Mouse (Mus musculus) heart, embryonic 11.5 days (tissue): ENCODE data around the gene Rbbp4. TPM values are rescaled to one million over a fixed set of nuclear protein-coding genes. Genes with fewer than 3 reads are reported as not detected.

Experiments used
- ATAC-seq: fragments of 200-750 bp; cut with Nextera tagmentation; replicated peaks from 2 replicates; pipeline ENCODE4 v1.8.0; 2017; ENCODE audit warnings: moderate library complexity; ENCODE audit not compliant: insufficient number of reproducible peaks, low FRiP score, low TSS enrichment
- H3K27ac ChIP-seq: fragments of 300-500 bp; sonication (generic); 2 replicates; pipeline ENCODE4 v1.5.1; 2014; ENCODE audit warnings: mild to moderate bottlenecking, low read depth, low read length
- H3K27me3 ChIP-seq: fragments of 300-500 bp; sonication (generic); 2 replicates; pipeline ENCODE4 v1.6.1; 2014; ENCODE audit warnings: mild to moderate bottlenecking, low read length, mixed read lengths; ENCODE audit not compliant: control insufficient read depth, insufficient read depth
- H3K36me3 ChIP-seq: fragments of 300-500 bp; sonication (generic); 2 replicates; pipeline ENCODE4 v1.6.1; 2014; ENCODE audit warnings: mild to moderate bottlenecking, low read length, moderate library complexity, mixed read lengths; ENCODE audit not compliant: control insufficient read depth, insufficient read depth
- H3K4me1 ChIP-seq: fragments of 300-500 bp; sonication (generic); 2 replicates; pipeline ENCODE4 v1.6.1; 2014; ENCODE audit warnings: low read length; ENCODE audit not compliant: control insufficient read depth, insufficient read depth
- H3K4me2 ChIP-seq: fragments of 300-500 bp; sonication (generic); 2 replicates; pipeline ENCODE4 v1.6.1; 2014; ENCODE audit warnings: mild to moderate bottlenecking, moderate library complexity
- H3K4me3 ChIP-seq: fragments of 300-500 bp; sonication (generic); 2 replicates; pipeline ENCODE4 v1.5.1; 2014; ENCODE audit warnings: low read depth, low read length
- H3K9ac ChIP-seq: fragments of 300-500 bp; sonication (generic); 2 replicates; pipeline ENCODE4 v1.6.1; 2014; ENCODE audit warnings: mild to moderate bottlenecking, low read depth, low read length, moderate library complexity
- H3K9me3 ChIP-seq: fragments of 300-500 bp; sonication (generic); replicated peaks from 2 replicates; pipeline ENCODE4 v1.6.1; 2016; ENCODE audit warnings: low read length; ENCODE audit not compliant: control insufficient read depth
- WGBS: fragments of 180-500 bp; shearing (Covaris S2); extraction: QIAGEN DNeasy Blood & Tissue Kit; methylation state at CpG from one replicate; pipeline ENCODE4 v1.1.7; 2014; ENCODE audit not compliant: insufficient replicate concordance; 5-methylcytosine and 5-hydroxymethylcytosine counted together
- polyA plus RNA-seq: library from polyadenylated mRNA; unstranded; fragments of >200 nt; fragmentation: Nextera tagmentation; extraction: Ambion mirVana; gene quantifications from 2 replicates; pipeline ENCODE4 v1.2.1, GENCODE M21; 2014

Gene Rbbp4
- polyA plus RNA-seq, 1 experiment from 2014 or later = 337 TPM

DNA sequence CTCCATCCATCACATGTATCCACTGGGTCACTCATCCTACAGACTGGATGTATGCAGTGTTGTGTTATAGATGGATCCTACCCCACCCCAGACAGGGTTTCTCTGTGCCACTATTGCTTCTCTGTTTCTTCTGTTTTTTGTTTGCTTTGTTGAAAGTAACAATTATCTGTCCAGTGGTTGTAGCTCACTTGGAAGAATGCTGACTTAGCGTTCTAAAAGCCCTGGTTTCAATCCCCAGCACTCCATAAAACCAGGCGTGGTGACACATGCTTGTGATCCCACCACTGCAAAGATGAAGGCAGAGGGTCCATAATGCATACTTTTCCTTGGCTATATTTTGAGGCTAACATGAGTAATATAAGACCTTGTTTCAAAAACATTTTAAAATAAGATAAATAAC lies 7.5 kb upstream of the Rbbp4 start:
- Histone ChIP-seq H3K9me3 (no peaks in the 10 kb centered on the region), H3K4me3 (no peak overlapping the region), H3K27ac (no peak overlapping the region), H3K9ac (no peak overlapping the region), H3K27me3 (no peaks in the 10 kb centered on the region), H3K36me3 (peaks cover 16% of the 10 kb centered on the region), H3K4me1 (no peaks in the 10 kb centered on the region), H3K4me2 (no peak overlapping the region)
- 87% methylated on average over 2 of the region's 2 CpGs for WGBS
- no peak for ATAC-seq

DNA sequence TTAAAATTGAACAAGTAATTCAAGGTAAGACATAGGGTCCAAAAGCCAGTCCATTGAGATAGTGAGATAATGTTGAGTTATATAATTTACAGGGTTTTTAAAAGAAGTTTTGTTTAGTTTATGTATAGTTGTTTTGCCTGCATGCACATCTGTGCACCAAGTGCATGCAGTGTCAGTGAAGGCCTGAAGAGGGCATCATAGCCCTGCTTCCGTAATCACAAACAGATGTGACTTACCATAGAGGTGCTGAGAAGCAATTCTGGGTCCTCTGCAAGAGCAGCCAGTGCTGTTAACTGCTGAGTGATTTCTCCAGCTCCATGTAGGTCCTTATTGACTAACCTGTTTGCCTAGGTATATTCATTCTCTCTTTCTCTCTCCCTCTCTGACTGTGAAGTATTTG lies 6.7 kb upstream of the Rbbp4 start:
- H3K36me3 ChIP-seq = peaks cover 14% of the 10 kb centered on the region
- H3K4me3 ChIP-seq = no peak overlapping the region
- no peak overlapping the region for H3K9ac ChIP-seq
- H3K9me3 ChIP-seq = no peaks in the 10 kb centered on the region
- H3K27me3 ChIP-seq = no peaks in the 10 kb centered on the region
- H3K27ac ChIP-seq = no peak overlapping the region
- 88% methylated on average over 1 of the region's 1 CpGs for WGBS
- ATAC-seq = no peak
- no peak overlapping the region for H3K4me2 ChIP-seq
- H3K4me1 ChIP-seq = no peaks in the 10 kb centered on the region

DNA sequence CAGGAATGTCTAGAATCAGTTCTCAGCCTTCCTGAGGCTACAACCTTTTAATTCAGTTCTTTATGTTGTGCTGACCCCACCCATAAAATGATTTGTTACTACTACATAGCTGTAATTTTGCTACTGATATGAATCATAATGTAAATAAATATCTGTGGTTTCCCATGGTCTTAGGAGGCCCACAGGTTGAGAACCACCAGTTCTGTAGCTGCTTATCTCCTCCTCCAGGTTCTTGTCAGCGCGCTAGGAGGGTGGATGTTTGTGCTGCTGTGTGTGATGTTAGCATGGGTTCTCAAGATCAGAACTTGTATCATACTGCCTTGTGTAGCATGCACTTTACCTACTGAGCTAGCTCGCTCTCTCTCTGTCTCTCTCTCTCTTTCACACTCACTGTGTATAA lies 4.6 kb upstream of the Rbbp4 start:
- H3K4me1 ChIP-seq = no peaks in the 10 kb centered on the region
- peaks cover 14% of the 10 kb centered on the region for H3K36me3 ChIP-seq
- H3K27ac ChIP-seq = no peak overlapping the region
- H3K9ac ChIP-seq = no peak overlapping the region
- ATAC-seq = no peak
- H3K4me2 ChIP-seq = no peak overlapping the region
- H3K27me3 ChIP-seq = no peaks in the 10 kb centered on the region
- H3K4me3 ChIP-seq = no peak overlapping the region
- H3K9me3 ChIP-seq = no peaks in the 10 kb centered on the region
- WGBS = 78% methylated on average over 3 of the region's 3 CpGs

DNA sequence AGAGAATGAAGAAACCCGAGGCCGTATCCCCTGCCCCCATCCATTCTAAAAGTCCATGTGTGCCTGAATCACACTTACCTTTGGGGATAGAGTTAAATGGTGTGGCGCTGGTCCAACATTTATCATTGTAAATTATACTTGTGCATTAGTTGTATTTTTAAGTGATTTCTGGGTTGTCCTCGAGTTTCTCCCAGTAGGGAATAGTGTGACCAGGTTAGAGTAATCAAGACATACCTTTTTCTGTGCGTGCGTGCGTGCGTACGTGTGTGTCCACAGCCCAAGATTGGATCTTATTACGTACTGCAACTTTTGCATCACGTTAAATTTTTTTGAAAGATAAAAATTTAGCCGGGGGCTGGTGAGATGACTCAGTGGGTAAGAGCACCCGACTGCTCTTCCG lies 1.1 kb upstream of the Rbbp4 start:
- H3K4me1 ChIP-seq = peaks cover 10% of the 10 kb centered on the region
- peak overlapping the region; percentile 99 for H3K27ac ChIP-seq
- H3K9me3 ChIP-seq = no peaks in the 10 kb centered on the region
- H3K9ac ChIP-seq = peak overlapping the region; percentile 89
- peak overlapping the region; percentile 77 for H3K4me3 ChIP-seq
- no peak for ATAC-seq
- 50% methylated on average over 14 of the region's 14 CpGs for WGBS
- H3K36me3 ChIP-seq = peaks cover 13% of the 10 kb centered on the region
- no peaks in the 10 kb centered on the region for H3K27me3 ChIP-seq
- H3K4me2 ChIP-seq = peak overlapping the region; percentile 65

DNA sequence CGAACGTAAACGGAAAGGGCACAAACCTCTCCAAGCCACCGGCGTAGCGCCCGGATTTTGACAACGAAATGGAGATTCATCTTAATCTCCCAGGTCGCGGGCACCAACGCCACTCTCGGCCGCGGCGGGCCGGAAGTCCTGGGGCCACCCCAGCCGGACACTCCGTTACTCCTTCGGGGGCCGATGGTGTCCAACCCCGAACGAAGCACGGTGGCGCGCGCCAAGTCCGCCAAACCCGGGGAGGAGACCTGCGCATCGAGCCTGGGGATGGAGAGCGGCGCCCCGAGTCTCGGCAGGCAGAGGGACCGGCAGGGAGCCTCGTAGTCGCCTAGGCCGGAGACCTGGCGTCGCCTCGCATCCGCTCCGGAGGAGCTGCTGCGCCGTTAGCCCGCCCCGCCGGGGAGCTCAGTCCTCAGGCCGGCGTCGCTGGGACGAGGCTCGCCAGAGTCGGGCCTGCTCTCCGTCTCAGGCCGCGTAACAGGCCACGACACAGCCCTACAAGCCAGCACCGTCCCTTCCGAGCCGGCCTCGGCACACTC lies 424 bp downstream of the Rbbp4 start:
- peaks cover 10% of the 10 kb centered on the region for H3K4me1 ChIP-seq
- H3K27ac ChIP-seq = peak overlapping the region; percentile 92
- WGBS = under 1% methylated on average over 62 of the region's 62 CpGs
- H3K4me3 ChIP-seq = peak overlapping the region; percentile 77
- ATAC-seq = peak; percentile 46
- H3K9me3 ChIP-seq = no peaks in the 10 kb centered on the region
- H3K9ac ChIP-seq = peak overlapping the region; percentile 87
- H3K36me3 ChIP-seq = peaks cover 16% of the 10 kb centered on the region; the same call in 1 of the 2 replicates
- peak overlapping the region; percentile 74 for H3K4me2 ChIP-seq
- no peaks in the 10 kb centered on the region for H3K27me3 ChIP-seq

DNA sequence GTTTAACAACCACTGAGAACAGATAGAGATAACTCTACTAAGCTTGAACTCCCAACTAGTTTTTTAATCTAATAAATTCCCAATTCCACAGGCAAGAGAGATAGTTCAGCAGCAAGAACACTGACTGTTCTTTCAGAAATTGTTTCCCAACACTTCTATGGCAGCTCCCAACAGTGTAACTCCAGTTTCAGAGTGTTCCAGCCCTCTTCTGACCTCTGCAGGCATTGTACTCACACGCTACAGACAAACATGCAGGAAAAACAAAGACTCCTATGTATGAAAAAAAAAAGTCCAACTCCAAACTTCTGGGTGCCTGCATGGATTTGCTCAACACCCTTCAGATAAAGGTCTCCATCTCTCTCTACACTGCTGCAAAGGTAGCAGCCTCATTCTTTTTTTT lies 2.3 kb downstream of the Rbbp4 start:
- H3K36me3 ChIP-seq = peaks cover 25% of the 10 kb centered on the region
- ATAC-seq = no peak
- H3K9ac ChIP-seq = no peak overlapping the region
- H3K27me3 ChIP-seq = no peaks in the 10 kb centered on the region
- H3K4me1 ChIP-seq = peaks cover 10% of the 10 kb centered on the region
- no peak overlapping the region for H3K27ac ChIP-seq
- H3K4me3 ChIP-seq = peak overlapping the region; percentile 77
- H3K9me3 ChIP-seq = no peaks in the 10 kb centered on the region
- H3K4me2 ChIP-seq = peak overlapping the region; percentile 74
- WGBS = 55% methylated on average over 1 of the region's 1 CpGs

DNA sequence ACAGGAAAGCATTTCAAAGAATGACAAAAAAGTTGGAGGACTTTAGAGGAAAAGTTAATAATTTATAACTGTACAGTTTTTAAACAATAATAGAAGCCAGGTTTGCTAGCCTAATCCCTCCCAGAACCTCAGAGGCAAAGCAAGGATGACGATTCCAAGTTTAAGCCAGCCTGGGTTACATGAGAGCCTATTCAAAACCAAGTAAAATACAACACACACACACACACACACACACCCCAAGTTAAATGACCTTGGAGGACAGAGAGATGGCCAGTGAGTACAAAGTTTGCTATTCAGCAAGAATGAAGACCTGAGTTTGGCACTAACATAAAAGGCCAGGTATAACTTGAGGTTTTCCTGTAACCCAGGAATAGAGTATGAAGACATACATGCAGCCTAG lies 9.0 kb downstream of the Rbbp4 start:
- 87% methylated on average over 1 of the region's 1 CpGs for WGBS
- ATAC-seq = no peak
- H3K4me1 ChIP-seq = no peaks in the 10 kb centered on the region
- H3K27me3 ChIP-seq = no peaks in the 10 kb centered on the region
- peaks cover 20% of the 10 kb centered on the region for H3K36me3 ChIP-seq
- no peak overlapping the region for H3K4me3 ChIP-seq
- H3K9me3 ChIP-seq = no peaks in the 10 kb centered on the region
- no peak overlapping the region for H3K9ac ChIP-seq
- no peak overlapping the region for H3K27ac ChIP-seq
- no peak overlapping the region for H3K4me2 ChIP-seq

DNA sequence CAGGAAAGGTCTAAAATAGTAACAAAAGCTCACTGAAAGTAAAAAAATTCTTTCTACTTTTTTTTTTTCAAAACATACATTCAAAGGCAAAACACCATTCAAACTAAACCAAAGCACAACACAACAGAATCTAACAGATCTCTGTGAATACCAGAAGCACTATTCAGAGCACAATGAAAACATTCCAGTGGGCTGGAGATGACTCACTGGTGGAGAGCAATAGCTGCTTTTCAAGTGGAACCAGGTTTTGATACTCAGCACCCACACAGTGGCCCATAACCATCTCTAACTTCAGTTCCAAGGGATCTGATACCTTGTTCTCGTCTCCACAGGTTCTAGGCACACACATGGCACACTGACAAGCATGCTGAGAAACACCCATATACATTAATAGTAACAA lies 10.4 kb downstream of the Rbbp4 start:
- Histone ChIP-seq H3K9ac (no peak overlapping the region), H3K4me2 (no peak overlapping the region), H3K27ac (no peak overlapping the region), H3K9me3 (no peaks in the 10 kb centered on the region), H3K4me3 (no peak overlapping the region), H3K27me3 (no peaks in the 10 kb centered on the region), H3K4me1 (no peaks in the 10 kb centered on the region), H3K36me3 (peaks cover 18% of the 10 kb centered on the region)
- WGBS = 82% methylated on average over 1 of the region's 1 CpGs
- ATAC-seq = no peak

DNA sequence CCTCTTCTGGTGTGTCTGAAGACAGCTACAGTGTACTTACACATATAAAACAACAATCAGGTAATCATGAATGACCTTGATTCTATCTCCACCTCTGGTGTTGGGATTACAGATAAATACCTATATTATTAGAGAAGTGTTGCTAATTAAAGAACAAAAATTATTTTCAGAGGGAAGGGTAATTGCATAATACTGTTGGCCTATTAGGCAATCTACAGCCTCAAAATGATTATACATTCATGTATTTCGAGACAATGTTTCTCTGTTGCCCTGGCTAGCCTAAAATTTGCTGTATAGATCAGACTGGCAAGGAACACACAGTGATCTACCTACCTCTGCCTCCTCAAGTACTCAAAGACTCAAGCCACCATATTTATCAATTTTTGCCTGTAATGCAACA lies 11.7 kb downstream of the Rbbp4 start:
- Histone ChIP-seq H3K9me3 (no peaks in the 10 kb centered on the region), H3K27ac (no peak overlapping the region), H3K4me1 (no peaks in the 10 kb centered on the region), H3K36me3 (peaks cover 20% of the 10 kb centered on the region), H3K4me2 (no peak overlapping the region), H3K9ac (no peak overlapping the region), H3K4me3 (no peak overlapping the region), H3K27me3 (no peaks in the 10 kb centered on the region)
- 98% methylated on average over 1 of the region's 1 CpGs for WGBS
- ATAC-seq = no peak
